Mouse (Mus musculus) cerebellum, postnatal 25 days (tissue): ENCODE measurements at regions not wholly inside any gene's neighbourhood (a gene's known extent, or its start where the extent isn't known, plus 50 kb on each side); places are given as distances from the start of the nearest gene placed in this dataset.

ENCODE experiments used
- DNase-seq, 2 experiments: peaks; one replicate each; pipeline ENCODE4 v3.0.0; 2021; ENCODE audit warnings: mixed read lengths in 2 of 2

- no peak for DNase-seq
These were observed 58.3 kb upstream of the Zfp770 start for GRCm38 (mm10) chr2:114259539-114259938.
